Mouse (Mus musculus) ovary, postnatal 14 days (tissue): ENCODE data around the gene Nob1.

ENCODE experiments used
- DNase-seq: peaks from one replicate; pipeline ENCODE4 v3.0.0; 2022; ENCODE audit warnings: low spot score

The Nob1 gene

DNA sequence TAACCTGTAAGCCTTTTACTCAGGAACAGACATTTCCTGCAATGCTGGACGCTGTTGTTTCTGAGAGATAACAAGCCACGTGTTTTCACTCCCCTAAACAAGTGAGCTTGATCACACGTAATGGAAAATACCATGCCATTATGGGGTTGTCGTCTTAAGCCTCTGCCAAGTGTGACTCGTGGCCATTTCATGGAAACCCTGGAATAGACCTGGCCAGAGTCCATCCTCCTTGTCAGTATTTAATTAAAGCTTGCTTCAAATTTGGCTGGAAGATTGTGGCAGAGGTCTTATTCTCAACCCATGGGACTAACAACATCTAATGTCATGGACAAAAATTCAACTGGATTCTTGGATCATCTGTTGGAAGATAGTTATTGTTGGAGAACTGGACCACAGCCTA is 38.7 kb downstream of the Nob1 start:
- DNase-seq, result no peak

DNA sequence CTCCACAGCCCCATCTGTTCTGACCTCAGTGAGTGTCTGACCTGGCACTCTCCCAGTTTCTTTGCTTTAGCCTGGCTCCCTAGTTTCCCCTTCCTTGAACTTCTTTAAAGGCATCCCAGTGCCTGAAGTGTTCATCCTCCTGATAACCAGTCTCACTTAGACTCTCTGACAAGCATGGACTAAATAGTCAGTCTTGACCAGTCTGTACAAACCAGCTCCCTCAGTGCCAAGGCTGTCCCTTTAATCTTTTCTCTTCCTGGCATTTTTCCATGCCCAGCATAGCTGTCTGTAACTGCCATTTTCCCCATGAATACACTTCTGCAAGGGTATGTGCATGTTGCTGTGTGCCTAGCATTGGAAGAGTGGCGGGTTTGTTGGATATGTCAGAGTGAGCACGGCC is 39.8 kb downstream of the Nob1 start:
- no peak for DNase-seq

DNA sequence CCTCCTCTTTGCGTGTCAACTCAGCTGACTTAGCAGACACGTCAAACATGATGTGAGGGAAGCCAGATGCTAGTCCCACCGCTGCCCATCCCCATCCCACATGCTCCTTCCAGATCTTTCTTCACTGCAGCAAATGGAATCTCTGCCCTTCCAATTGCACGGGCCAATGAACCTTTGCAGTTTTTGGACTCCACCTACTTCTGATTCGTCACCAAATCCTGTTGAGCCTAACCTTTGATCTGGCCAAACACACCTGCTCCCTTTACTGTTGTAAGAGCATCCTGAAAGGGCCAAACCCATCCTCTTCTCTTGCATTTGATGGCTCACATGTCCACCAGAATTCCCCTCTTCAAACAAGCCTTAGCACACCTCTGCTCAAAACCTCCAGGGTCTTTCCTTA is 40.2 kb downstream of the Nob1 start:
- no peak for DNase-seq

DNA sequence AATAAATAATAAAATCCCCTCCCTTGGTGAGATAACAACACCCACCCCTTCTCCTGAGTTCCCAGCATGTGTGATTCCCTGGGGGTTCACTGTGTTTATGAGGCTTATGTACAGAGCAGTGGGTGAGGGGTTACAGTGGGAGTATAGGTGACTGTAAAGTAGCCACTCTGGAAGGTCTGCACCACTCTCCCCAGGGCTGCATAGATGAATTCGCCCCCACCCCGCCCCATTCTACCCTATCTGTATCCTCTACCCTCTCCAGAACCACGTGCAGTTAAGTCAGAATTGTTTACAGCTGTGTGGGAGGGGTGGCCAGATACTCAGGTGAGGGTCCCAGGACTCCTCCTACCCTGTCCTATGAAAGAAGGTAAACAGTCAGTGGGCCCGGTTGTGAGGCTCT is 42.0 kb downstream of the Nob1 start:
- DNase-seq, result no peak

DNA sequence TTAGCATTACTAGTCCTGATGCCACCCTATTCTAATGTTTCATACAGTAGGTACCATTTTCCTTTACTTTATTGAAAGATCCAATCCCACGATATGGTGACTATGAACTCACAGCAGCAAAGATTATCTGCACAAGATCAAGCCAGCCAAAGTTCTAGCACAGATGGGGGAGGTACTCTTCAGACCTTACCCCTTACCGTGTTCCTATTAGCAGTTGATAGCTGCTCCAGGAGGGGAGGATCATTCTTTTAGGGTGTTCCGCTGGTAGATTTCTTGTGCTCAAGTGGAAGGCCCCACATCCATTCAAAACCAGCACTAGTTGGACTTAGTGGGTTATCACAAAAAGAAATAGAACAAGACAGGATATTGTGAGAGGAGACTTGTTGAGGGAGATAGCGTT is 43.2 kb downstream of the Nob1 start:
- DNase-seq, result no peak

DNA sequence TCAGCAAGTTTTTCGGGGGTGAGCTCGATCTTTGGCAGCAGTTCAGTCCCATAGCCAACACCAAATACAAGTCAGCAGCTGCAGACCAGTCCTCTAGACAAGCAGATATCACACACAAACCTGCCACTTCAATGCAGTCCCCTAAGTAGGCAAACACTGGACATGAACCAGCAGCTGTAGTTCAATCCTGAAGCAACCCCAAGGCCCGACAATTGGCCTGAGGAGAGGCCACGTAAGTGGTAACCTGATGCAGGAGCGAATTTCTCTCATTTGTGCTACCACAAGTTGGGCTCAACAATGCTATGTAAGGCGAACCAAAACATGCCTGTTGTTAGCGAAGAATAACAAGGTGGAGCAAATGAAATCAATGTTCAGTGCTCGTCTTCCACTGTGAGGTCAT is 44.1 kb downstream of the Nob1 start:
- DNase-seq, result no peak

DNA sequence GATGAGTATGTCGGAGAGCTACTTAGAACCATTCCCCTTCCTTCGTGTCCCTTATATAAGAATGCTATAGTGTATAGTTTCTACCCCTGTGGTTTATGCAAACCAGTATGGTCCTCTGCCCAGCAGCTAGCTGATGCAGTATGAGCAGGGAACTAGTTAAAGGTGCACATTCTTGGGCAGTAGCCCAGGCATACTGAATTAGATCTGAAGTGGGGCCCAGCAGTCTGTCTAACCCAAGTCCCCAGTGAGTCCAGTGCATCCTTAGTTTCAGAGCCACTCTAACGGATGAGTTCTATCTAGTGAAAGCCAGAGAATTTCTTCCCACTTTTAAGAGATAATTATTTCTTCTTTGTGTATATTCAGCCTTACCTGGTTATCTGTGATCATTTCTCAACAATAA is 47.5 kb downstream of the Nob1 start:
- DNase-seq, result no peak

DNA sequence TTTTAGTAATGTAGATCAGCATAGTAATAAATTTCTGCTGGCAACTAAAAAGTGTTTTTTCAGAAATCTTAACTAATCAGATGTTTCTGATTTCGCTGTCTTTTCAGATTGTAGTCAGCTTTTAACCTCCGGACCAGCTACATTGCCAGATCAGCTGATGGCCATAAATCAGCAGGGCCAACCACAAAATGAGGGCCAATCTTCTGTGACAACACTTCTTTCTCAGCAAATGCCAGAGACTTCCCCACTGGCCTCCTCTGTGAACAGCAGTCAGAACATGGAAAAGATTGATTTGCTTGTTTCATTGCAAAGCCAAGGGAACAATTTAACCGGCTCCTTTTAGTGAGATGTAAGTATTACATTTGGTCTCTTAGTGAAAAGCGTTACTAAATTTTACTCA is 54.5 kb downstream of the Nob1 start:
- no peak for DNase-seq
